Mouse (Mus musculus) myocyte (in vitro differentiated cells): ENCODE data around the gene Mfn1.

Experiments
- CEBPB ChIP-seq: IDR thresholded peaks from 2 replicates; pipeline ENCODE4 v1.6.1; 2011; ENCODE audit warnings: mild to moderate bottlenecking, moderate library complexity; ENCODE audit not compliant: poor library complexity, insufficient read depth, severe bottlenecking
- E2F4 ChIP-seq: IDR thresholded peaks from one replicate; pipeline ENCODE4 v1.6.1; 2011; ENCODE audit warnings: mild to moderate bottlenecking, control low read depth, moderate library complexity; ENCODE audit not compliant: insufficient read depth
- MYOD1 ChIP-seq, 3 experiments: IDR thresholded peaks; one replicate each; pipeline ENCODE4 v1.6.1; 2011; ENCODE audit warnings: control low read depth in 2 of 3, low read depth in 2 of 3, mild to moderate bottlenecking in 2 of 3, moderate library complexity in 1 of 3; ENCODE audit not compliant: insufficient read length in 2 of 3, control insufficient read depth in 1 of 3
- MYOG ChIP-seq, 3 experiments: IDR thresholded peaks; one replicate each; pipeline ENCODE4 v1.6.1; 2011; ENCODE audit warnings: control low read depth in 2 of 3, low read depth in 2 of 3, mild to moderate bottlenecking in 2 of 3; ENCODE audit not compliant: insufficient read length in 2 of 3, control insufficient read depth in 1 of 3, insufficient read depth in 1 of 3
- POLR2A ChIP-seq: IDR thresholded peaks from one replicate; pipeline ENCODE4 v1.6.1; 2011; ENCODE audit warnings: low read depth, mild to moderate bottlenecking, control low read depth, moderate library complexity; ENCODE audit not compliant: insufficient read length
- POLR2AphosphoS2 ChIP-seq: IDR thresholded peaks from one replicate; pipeline ENCODE4 v1.6.1; 2011; ENCODE audit warnings: low read depth, control low read depth; ENCODE audit not compliant: insufficient read length
- REST ChIP-seq: IDR thresholded peaks from one replicate; pipeline ENCODE4 v1.6.1; 2011; ENCODE audit warnings: mild to moderate bottlenecking, control low read depth, moderate library complexity; ENCODE audit not compliant: insufficient read depth, insufficient read length
- TCF12 ChIP-seq: IDR thresholded peaks from one replicate; pipeline ENCODE4 v1.6.1; 2011; ENCODE audit warnings: mild to moderate bottlenecking, control low read depth; ENCODE audit not compliant: poor library complexity, insufficient read depth, severe bottlenecking
- USF1 ChIP-seq: IDR thresholded peaks from one replicate; pipeline ENCODE4 v1.6.1; 2011; ENCODE audit warnings: low read depth, mild to moderate bottlenecking, control low read depth, moderate library complexity

DNA sequence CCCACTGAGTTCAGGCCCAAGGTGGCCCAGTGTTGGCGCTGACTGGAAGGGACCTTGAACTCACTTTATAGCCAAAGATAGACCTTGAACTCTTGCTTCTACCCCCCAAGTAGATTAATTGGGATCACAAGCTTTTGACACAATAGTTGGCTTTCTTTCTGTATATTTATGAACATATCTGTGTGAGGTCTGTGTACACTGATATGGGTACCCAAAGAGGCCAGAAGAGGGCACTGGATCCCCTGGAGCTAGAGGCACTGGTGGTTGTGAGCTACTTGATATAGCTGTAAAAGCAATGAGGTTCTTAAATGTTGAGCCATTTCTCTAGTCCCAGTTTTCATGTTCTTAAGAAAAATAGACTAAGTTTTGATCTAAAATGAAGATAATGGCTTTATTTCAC is 23.8 kb downstream of the Mfn1 start:
- TF ChIP-seq POLR2A = no peak
- no peak for TF ChIP-seq USF1
- no peak for TF ChIP-seq TCF12
- no peak for TF ChIP-seq CEBPB
- TF ChIP-seq E2F4 = no peak
- TF ChIP-seq MYOD1 (IDR thresholded peaks at IDR 0.05; ENCODE audit: control insufficient read depth in 1 of 3, insufficient read length in 2 of 3, low read depth in 2 of 3) = no peak
- TF ChIP-seq REST = no peak
- no peak for TF ChIP-seq MYOG (IDR thresholded peaks at IDR 0.05; ENCODE audit: control insufficient read depth in 1 of 3, insufficient read depth in 1 of 3, insufficient read length in 2 of 3, low read depth in 2 of 3)
- no peak for TF ChIP-seq POLR2AphosphoS2
